Mouse (Mus musculus): ENCODE results near the gene Gtf2i. TPM values are rescaled to one million over a fixed set of nuclear protein-coding genes. Genes with fewer than 3 reads are reported as not detected.

Gtf2i gene
- 66.4 TPM for polyA plus RNA-seq (2014; fragmentation: Illumina TruSeq; extraction: RNeasy Lipid Tissue Mini Kit (QIAGEN cat#74804); ENCODE audit: low read depth, low replicate concordance)

DNA sequence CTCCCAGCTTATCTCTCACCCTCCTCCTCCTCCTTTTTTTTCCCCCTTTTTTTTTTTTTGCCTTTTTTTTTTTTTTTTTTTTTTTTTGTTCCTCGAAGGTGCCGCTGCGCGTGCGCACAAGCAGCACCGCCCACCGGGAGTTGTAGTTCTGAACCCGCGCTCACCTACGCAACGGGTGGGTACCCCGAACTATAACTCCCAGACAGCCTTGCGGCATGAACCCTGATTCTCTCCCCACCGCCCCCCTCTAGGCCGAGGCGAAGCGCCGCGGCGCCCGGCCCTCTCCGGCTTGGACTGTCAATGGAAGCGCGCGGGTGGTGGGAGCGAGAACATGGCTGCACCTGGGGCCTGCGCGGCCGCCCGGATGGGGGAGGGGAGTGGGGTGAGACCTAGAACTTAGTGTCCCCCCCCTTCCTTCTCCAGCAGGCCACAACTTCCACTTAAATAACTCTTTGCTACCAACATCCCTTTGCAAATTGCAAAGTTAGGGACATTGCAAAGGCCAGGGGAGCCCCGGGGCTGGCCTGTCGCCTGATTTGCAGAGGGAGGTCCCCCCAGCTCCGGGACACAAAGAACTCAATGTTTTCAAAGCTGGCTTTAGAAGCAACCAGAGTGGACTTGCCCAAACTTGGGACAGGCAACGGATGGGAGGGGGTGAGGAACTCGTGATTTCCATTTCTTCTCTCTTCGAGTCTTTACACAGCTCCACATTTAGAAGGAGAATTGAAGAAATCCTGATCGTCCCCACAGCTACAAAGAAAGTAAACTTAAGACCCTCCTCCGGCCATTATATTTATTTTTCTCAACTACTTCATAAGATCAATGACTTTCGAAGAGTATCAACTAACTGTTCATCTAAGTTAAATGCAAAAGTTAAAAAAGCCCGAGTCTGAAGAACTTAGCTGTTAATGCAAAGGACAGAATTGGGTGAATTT is at the start of gene Gtf2i:
Gtf2i (minus strand) TSS at position 73 of the 935 bp plus-strand sequence.

DNA sequence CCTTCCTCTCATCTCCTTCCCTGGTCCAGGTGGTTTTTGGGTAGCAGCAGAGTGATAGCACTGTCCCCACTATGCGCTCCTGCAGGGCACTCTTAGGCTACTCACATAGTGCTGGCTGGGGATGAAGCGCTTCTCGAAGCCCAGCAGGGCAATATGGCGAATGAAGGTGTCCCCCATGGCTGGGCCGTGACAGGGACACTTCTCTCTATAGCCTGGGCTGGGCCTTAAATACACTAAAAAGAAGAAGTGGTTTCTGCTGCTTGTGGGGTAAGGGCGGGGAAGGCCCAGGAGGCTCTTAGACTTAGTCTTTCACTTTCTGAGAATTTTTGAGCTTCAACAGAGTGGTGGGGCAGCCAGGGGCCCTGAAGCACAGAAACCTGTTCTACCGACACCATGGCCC is 85.2 kb downstream of the Gtf2i start, which contains the start of gene Ncf1:
Ncf1 (minus strand) TSS at position 235 of the 400 bp plus-strand sequence.

Other genes starting within 250 kb of the Gtf2i start
- 10.7 TPM for gene Castor2, start 215.0 kb downstream of the Gtf2i start, polyA plus RNA-seq (2014; fragmentation: Illumina TruSeq; extraction: RNeasy Lipid Tissue Mini Kit (QIAGEN cat#74804); ENCODE audit: low read depth, low replicate concordance)
- 2.0 TPM for gene Rcc1l, start 138.0 kb downstream of the Gtf2i start, polyA plus RNA-seq (2014; fragmentation: Illumina TruSeq; extraction: RNeasy Lipid Tissue Mini Kit (QIAGEN cat#74804); ENCODE audit: low read depth, low replicate concordance)
- 2.3 TPM for gene Gtf2ird2, start 130.7 kb downstream of the Gtf2i start, polyA plus RNA-seq (2014; fragmentation: Illumina TruSeq; extraction: RNeasy Lipid Tissue Mini Kit (QIAGEN cat#74804); ENCODE audit: low read depth, low replicate concordance)
- gene Ncf1, start 85.1 kb downstream of the Gtf2i start, polyA plus RNA-seq (2014; fragmentation: Illumina TruSeq; extraction: RNeasy Lipid Tissue Mini Kit (QIAGEN cat#74804); ENCODE audit: low read depth, low replicate concordance): 0.57 TPM
- gene Gtf2ird1, start 142.0 kb upstream of the Gtf2i start, polyA plus RNA-seq (2014; fragmentation: Illumina TruSeq; extraction: RNeasy Lipid Tissue Mini Kit (QIAGEN cat#74804); ENCODE audit: low read depth, low replicate concordance): 6.8 TPM
- gene Clip2, start 237.7 kb upstream of the Gtf2i start, polyA plus RNA-seq (2014; fragmentation: Illumina TruSeq; extraction: RNeasy Lipid Tissue Mini Kit (QIAGEN cat#74804); ENCODE audit: low read depth, low replicate concordance): 0.93 TPM
- not detected for gene Syna, start 245.4 kb upstream of the Gtf2i start, polyA plus RNA-seq (2014; fragmentation: Illumina TruSeq; extraction: RNeasy Lipid Tissue Mini Kit (QIAGEN cat#74804); ENCODE audit: low read depth, low replicate concordance)